Mouse (Mus musculus) stomach, postnatal 0 days (tissue): ENCODE results near the gene Trim24.

Experiments used
- CTCF ChIP-seq: IDR thresholded peaks from 2 replicates; pipeline ENCODE4 v1.5.1; 2016; ENCODE audit warnings: antibody characterized with exemption, low read depth, mild to moderate bottlenecking, moderate library complexity
- EP300 ChIP-seq: optimal IDR thresholded peaks from 2 replicates; pipeline ENCODE3; 2016; ENCODE audit warnings: antibody characterized with exemption

- no peak for TF ChIP-seq CTCF
- TF ChIP-seq EP300, result no peak
Observed at GRCm38 (mm10) chr6:37893586-37893985, 23.0 kb downstream of the Trim24 start.
